Mouse (Mus musculus) Patski (cell line): ENCODE data around the gene Arfgap3. TPM values are rescaled to one million over a fixed set of nuclear protein-coding genes. Genes with fewer than 3 reads are reported as not detected.
"Not testable (repeated sequence)": the region's sequence is repeated elsewhere in the genome, so short reads cannot be mapped to it uniquely, and the experiment has no call there.

Source experiments
- ATAC-seq: fragments of 100-300 bp; one replicate; pipeline ENCODE4 v1.8.0; 2021
- CTCF ChIA-PET: fragments of 350-600 bp; sonication (Branson Sonifier 250); formaldehyde crosslinking; loops from one replicate; lab custom pipeline; 2022; ENCODE audit warnings: inconsistent platforms; lab: Charles Lee
- POLR2A ChIA-PET: fragments of 350-600 bp; sonication (Branson Sonifier 250); formaldehyde crosslinking; loops from one replicate; lab custom pipeline; 2022; ENCODE audit warnings: antibody characterized with exemption, inconsistent platforms; lab: Charles Lee
- DNase-seq: peaks from one replicate; pipeline ENCODE4 v3.0.0-alpha.2; 2011; ENCODE audit warnings: low read depth, low spot score
- H3K27me3 ChIP-seq: fragments of 371-371 bp; one replicate; pipeline ENCODE4 v1.5.1; 2021
- CTCF ChIP-seq: fragments of 100-300 bp; IDR thresholded peaks from one replicate; pipeline ENCODE4 v1.5.1; 2021
- in situ Hi-C: fragments of 300-500 bp; cut with MboI; formaldehyde crosslinking; loops from 3 replicates; pipeline ENCODE4 v1.11.1; 2018; ENCODE audit warnings: low pct_unique_long_range_greater_than_20kb, mixed read lengths
- polyA plus RNA-seq: library from polyadenylated mRNA; unstranded; gene quantifications from one replicate; pipeline ENCODE4 v1.2.3, GENCODE M21; 2021

Gene Arfgap3
- polyA plus RNA-seq, 1 experiment from 2014 or later: 43.5 TPM

- no peaks in the 10 kb centered on the region for H3K27me3 ChIP-seq
- no peak for DNase-seq
- no peak for TF ChIP-seq CTCF
- ATAC-seq: no peak
- CTCF ChIA-PET: interaction anchor here (1.1 to 2.4 kb wide), 2 partner anchors 9 to 14 kb away, joined by 3 to 6 read pairs; no protein-coding TSS in a partner anchor
- in situ Hi-C loops: no loop called here
- POLR2A ChIA-PET: no interaction called here
Measured at GRCm38 (mm10) chr15:83314914-83315313, 35.1 kb downstream of the Arfgap3 start.

- no peaks in the 10 kb centered on the region for H3K27me3 ChIP-seq
- ChIA-PET POLR2A (interaction anchor here (0.5 kb wide), 1 partner anchor 39 kb away, joined by 3 read pairs; no protein-coding TSS in a partner anchor), CTCF (no interaction called here)
- in situ Hi-C loops: no loop called here
- ATAC-seq: no peak
- no peak for DNase-seq
- TF ChIP-seq CTCF: no peak
Measured at GRCm38 (mm10) chr15:83309878-83310277, 40.2 kb downstream of the Arfgap3 start.

GRCm38 (mm10) chr15:83308708-83309107 is 41.3 kb downstream of the Arfgap3 start:
- ATAC-seq, in situ Hi-C loops, CTCF ChIA-PET, POLR2A ChIA-PET, DNase-seq, H3K27me3 ChIP-seq: not testable (repeated sequence)

- ATAC-seq (no peak), DNase-seq (no peak)
- CTCF ChIA-PET: interaction anchor here (1.1 to 2.0 kb wide), 2 partner anchors 8 to 81 kb away, joined by 3 to 6 read pairs; no protein-coding TSS in a partner anchor
- no peak for TF ChIP-seq CTCF
- in situ Hi-C loops: no loop called here
- H3K27me3 ChIP-seq: no peaks in the 10 kb centered on the region
- POLR2A ChIA-PET: interaction anchor here (0.6 kb wide), 1 partner anchor 98 kb away, joined by 5 read pairs; no protein-coding TSS in a partner anchor
Measured at GRCm38 (mm10) chr15:83306181-83306580, 43.9 kb downstream of the Arfgap3 start.

GRCm38 (mm10) chr15:83305192-83305921 is 44.7 kb downstream of the Arfgap3 start:
- in situ Hi-C loops: no loop called here
- no peaks in the 10 kb centered on the region for H3K27me3 ChIP-seq
- POLR2A ChIA-PET: interaction anchor here (0.6 kb wide), 1 partner anchor 98 kb away, joined by 5 read pairs; no protein-coding TSS in a partner anchor
- CTCF ChIA-PET: interaction anchor here (1.1 to 2.0 kb wide), 2 partner anchors 9 to 80 kb away, joined by 3 to 6 read pairs; no protein-coding TSS in a partner anchor
- no peak for TF ChIP-seq CTCF
- ATAC-seq (no peak), DNase-seq (no peak)

GRCm38 (mm10) chr15:83304804-83305191 is 45.2 kb downstream of the Arfgap3 start:
- in situ Hi-C loops: no loop called here
- POLR2A ChIA-PET: no interaction called here
- DNase-seq (no peak), ATAC-seq (no peak)
- no peaks in the 10 kb centered on the region for H3K27me3 ChIP-seq
- TF ChIP-seq CTCF: no peak
- CTCF ChIA-PET: interaction anchor here (1.0 to 2.0 kb wide), 3 partner anchors 9 to 80 kb away, joined by 3 to 6 read pairs (median 3); no protein-coding TSS in a partner anchor

- DNase-seq (no peak), ATAC-seq (no peak)
- H3K27me3 ChIP-seq: no peaks in the 10 kb centered on the region
- ChIA-PET CTCF (interaction anchor here (1.0 kb wide), 1 partner anchor 9 kb away, joined by 3 read pairs; no protein-coding TSS in a partner anchor), POLR2A (interaction anchor here (0.5 to 1.0 kb wide), 2 partner anchors 85 to 177 kb away, joined by 3 to 4 read pairs; no protein-coding TSS in a partner anchor)
- no peak for TF ChIP-seq CTCF
- in situ Hi-C loops: no loop called here
Measured at GRCm38 (mm10) chr15:83303656-83304484, 46.2 kb downstream of the Arfgap3 start.

- ChIA-PET CTCF (interaction anchor here (1.0 to 1.4 kb wide), 3 partner anchors 14 to 91 kb away, joined by 3 read pairs; no protein-coding TSS in a partner anchor), POLR2A (no interaction called here)
- no peaks in the 10 kb centered on the region for H3K27me3 ChIP-seq
- TF ChIP-seq CTCF: no peak
- in situ Hi-C loops: loop anchor here (5.0 kb wide), 1 partner anchor 78 kb away; no protein-coding TSS in a partner anchor
- ATAC-seq (no peak), DNase-seq (no peak)
Measured at GRCm38 (mm10) chr15:83299916-83300582, 50.0 kb downstream of the Arfgap3 start.

GRCm38 (mm10) chr15:83299450-83299849 is 50.6 kb downstream of the Arfgap3 start:
- ATAC-seq: no peak

More at GRCm38 (mm10) chr15:83299450-83299849, 50.6 kb downstream of the Arfgap3 start:
- no peak for DNase-seq
- in situ Hi-C loops: loop anchor here (5.0 kb wide), 1 partner anchor 77 kb away; no protein-coding TSS in a partner anchor
- no peak for TF ChIP-seq CTCF
- CTCF ChIA-PET: interaction anchor here (1.1 to 1.4 kb wide), 2 partner anchors 76 to 90 kb away, joined by 3 read pairs; no protein-coding TSS in a partner anchor
- POLR2A ChIA-PET: no interaction called here
- no peaks in the 10 kb centered on the region for H3K27me3 ChIP-seq
